Mouse (Mus musculus) embryonic facial prominence, embryonic 11.5 days (tissue): ENCODE data around the gene Maml3. TPM values are rescaled to one million over a fixed set of nuclear protein-coding genes. Genes with fewer than 3 reads are reported as not detected.

ENCODE experiments used
- polyA plus RNA-seq: library from polyadenylated mRNA; unstranded; fragments of >200 nt; fragmentation: Nextera tagmentation; extraction: Ambion mirVana; gene quantifications from 2 replicates; pipeline ENCODE4 v1.2.1, GENCODE M21; 2014

Gene Maml3
- polyA plus RNA-seq, 1 experiment from 2014 or later: 4.4 TPM

Other genes with a start within 250 kb of the Maml3 start
- gene Foxo1, start 163.3 kb upstream of the Maml3 start, polyA plus RNA-seq: 5.2 and 5.8 TPM in 2 replicates